Mouse (Mus musculus): Measurements from ENCODE around the gene Cenpu. TPM values are rescaled to one million over a fixed set of nuclear protein-coding genes. Genes with fewer than 3 reads are reported as not detected.

The Cenpu gene
- 6.5 and 19.4 TPM in 2 replicates for total RNA-seq (2015; ENCODE audit: low replicate concordance)
- 30.5 and 31.9 TPM in 2 replicates for total RNA-seq (2017; ENCODE audit: low replicate concordance)

DNA sequence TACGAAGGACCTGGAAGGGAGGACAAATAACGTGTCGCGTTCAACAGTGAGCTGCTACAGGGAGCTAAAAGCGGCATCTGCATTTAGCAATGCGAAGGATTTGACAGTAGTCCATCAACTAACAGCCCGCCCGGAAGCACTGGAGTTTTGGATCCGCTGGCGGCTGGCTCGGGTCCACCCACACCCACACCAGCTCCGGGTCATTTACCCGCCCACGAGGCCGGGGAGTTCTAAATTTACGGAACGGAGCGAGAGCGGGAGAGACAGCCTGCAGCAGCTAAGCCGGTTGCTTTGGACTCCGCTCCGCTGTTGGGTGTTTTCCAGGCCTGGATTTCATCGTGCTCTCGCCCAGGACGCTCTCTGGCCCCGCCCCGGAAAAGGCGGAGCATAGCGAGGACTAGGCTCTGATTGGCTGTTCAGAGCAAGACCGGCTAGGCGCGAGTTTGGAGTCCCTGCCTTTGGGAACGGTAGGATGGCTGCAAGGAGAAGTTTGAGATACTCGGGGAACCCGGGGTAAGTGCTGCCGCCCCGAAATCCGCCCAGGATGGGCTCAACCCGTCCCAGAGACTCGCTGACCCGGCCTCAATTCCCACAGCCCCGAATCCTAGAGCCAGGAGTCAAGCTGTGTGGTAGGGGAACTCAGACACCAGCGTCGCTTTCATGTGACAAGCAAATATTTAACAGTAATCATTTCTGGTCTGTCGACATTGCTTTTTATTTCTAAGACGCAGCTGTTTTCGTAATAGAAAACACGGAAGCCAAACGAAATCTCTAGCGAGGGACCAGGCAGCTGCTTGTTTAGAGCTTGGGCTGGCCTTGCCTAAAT, at the start of gene Cenpu:
Cenpu (plus strand) TSS at position 414 of the 826 bp plus-strand sequence.
- peak; percentile 84 for ATAC-seq (replicated peaks; ENCODE audit: low FRiP score, poor library complexity, severe bottlenecking)

DNA sequence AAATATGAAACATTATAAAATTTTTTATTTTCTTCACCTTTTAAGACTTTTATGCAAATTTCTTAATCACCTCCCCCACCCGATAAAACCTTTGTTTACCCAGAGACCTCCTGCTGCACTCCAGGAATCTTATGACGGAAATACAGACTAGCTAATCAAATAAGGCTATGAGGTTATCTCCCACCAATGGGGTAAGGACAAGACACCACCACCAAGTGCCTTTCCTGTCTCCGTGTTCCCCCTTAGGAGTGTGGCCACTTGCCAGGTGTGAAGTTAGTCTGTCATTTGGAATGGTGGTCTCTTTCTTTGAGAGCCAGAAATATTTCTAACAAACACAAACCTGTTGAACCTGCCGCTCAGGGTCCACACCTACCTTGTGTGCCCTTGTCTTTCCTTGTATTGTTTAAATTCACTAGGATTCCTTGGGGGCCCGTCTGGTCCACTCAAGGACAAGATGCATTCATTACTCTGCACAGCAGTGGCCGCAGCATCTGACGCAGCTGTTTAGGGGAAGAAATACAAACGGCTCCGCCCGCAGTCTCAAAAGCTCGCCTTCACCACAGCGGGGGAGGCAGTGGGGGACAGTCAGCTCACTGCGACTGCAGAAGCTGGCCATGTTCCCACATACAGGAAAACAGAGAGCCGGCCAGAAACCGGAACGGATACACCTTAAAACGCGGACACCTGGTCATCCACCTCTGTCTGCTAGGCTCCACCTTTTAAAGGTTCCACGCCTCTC, 49.3 kb upstream of the Cenpu start:
- no peak for ATAC-seq (replicated peaks; ENCODE audit: low FRiP score, poor library complexity, severe bottlenecking)

DNA sequence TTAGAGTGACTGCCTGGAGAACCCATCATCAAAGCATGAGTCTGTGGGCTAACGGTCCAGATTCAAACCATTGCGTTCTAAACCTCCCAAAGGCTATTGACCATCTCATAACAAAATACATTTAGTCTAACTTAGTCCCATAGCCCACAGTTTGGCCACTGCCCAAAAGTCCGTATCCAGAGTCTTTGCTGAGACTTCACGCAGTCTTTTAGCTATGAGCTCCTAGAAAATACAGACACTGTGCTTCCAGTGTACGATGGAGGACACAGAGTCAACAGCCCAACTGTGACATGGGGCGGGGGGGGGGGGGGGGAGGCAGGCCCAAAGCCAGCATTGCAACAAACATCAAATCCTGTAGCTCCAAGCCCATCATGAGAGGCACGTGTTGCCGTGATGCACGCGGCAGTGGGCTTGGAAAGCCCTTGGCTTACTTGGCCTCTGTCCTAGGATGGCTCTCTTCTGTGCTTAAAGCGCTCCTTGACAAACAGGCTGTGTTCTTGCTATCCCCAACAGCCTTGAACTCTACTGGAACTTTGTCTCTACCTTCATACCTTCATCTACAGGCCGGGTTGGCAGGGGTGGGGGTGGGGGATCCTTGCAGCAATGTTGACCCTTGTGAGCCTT, 48.6 kb upstream of the Cenpu start:
- ATAC-seq (replicated peaks; ENCODE audit: low FRiP score, poor library complexity, severe bottlenecking) = no peak

DNA sequence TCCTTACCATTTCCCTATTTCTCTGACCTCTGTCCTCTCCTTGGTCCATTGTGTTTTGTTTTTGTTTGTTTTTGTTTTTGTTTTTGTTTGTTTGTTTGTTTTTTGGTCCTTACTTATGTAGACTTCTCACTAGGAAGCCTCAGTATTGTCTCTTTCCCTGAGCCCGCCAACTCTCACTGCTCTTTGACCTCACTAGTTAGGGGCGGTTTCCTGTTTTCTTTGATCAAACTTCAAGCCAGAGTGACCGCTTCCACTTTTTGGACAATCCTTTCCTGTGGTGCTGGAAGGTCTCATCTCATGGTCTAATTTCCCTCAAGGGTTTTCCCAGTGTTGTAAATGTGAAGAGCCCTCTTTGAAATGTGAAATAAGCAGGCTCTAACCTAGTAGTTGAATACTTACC, 47.6 kb upstream of the Cenpu start:
- no peak for ATAC-seq (replicated peaks; ENCODE audit: low FRiP score, poor library complexity, severe bottlenecking)

DNA sequence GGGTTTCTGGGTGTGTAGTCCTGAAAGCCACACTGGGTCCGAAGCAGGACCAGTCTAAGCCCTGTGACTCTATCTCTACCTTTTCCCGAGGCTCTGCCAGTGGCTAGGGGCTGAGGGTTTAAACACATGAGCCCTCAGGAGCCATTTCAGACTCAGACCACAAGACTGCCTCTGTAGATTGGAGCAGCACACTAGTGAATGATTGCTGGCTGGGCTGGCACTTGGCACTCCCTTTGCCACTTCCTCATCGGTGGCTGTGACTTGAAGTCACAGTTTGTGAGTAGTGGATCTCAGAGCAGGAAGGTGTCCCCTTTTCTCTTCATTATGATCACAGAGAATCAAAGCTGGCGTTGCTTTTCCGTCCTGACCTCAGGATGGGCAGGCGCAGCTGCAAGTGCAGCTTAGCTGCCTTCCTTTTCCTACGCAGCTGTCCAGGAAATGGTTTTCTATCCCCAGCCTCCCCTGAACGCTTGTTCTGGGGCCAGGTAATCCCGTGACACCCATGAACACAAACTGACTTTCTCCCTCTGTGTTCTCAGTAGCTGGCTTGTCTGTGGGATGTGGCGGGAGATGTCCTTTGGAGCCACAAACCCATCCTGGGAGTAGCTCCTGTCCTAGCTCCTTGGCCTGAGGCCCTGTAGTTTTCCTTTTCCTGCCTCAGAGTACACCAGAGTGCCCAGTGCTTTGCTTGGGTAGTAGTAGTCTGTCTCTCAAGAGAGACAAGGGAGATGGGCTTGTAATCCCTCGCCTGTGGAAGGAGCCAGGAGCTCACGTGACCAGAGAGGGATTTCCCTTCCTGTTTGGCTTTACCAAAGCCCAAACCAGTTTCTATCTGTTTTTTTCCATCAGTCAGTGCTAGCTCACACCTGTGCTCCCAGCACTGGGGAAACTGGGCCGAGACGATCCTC, 43.1 kb upstream of the Cenpu start:
- ATAC-seq (replicated peaks; ENCODE audit: low FRiP score, poor library complexity, severe bottlenecking) = no peak

DNA sequence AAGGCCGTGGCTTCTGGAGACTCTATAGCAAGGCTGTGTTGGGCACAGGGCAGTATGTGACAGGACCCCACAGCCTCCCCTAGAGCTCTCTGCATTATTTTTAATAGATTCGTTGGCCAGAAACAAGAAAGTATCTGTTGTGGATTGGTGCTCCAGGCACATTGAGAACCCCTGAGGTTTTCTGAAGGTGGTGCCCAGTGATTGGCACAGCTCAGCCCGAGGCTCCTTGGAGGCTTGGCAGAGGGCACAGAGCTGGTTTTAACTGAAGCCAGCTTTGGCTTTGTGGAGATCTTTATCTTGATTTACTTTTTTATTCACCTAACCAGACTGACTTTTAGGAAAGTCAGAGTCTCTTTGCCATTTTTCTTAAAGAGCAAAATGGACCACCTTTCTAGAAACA, 42.4 kb upstream of the Cenpu start:
- no peak for ATAC-seq (replicated peaks; ENCODE audit: low FRiP score, poor library complexity, severe bottlenecking)

DNA sequence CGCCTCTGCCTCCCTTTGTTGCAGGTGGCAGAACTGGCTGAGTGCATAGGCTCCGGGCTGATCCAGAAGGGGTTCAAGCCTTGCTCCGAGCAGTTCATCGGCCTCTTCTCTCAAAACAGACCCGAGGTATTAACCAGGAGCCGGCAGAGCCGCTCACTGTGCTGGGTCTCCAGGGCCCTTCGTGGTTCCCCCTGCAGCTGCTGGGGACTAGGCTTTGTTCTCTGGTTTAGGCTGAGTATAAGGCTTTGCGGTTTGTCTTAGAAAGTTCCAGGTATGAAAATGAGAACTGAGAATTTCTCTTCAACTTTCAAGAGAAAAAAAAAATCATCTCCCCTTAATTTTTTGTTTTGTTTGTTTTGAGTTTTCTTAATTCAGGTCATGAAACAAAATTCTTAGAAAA, 40.5 kb upstream of the Cenpu start:
- ATAC-seq (replicated peaks; ENCODE audit: low FRiP score, poor library complexity, severe bottlenecking) = no peak

DNA sequence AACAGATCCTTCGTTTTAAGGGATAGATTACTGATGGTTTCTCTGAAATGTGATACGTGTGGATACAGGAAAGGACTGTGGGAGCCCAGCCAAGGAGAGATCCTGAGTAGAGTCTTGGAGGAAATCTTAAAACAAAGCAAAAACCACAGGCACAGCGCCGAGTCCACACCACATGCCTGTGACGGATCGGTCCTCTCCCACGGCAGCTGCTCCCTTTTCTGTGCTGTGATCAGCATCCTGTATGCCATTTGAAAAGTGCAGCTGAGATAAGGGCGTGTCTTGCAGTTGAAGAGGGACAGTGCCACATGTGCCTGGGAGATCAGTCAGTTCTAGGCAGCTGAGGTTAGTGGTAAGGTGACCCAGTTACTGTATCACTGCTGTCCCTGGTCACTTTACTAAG, 39.3 kb upstream of the Cenpu start:
- ATAC-seq (replicated peaks; ENCODE audit: low FRiP score, poor library complexity, severe bottlenecking) = peak; percentile 57

DNA sequence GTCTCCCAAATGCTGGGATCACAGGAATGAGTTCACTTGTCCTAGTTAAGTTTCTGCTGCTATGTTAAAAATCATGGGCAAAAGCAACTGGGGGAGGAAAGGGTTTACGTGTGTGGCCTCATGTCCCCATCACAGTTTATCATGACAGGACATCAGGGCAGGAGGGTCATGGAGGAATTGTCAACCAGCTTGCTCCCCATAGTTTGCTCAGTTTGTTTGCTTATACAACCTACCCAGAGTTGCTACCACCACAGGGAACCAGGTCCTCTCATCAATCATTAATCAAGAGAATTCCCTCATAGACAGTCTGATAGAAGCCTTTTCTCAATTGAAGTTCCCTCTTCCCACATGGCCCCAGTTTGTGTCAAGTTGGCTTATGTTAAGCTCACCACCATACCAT, 37.8 kb upstream of the Cenpu start:
- ATAC-seq (replicated peaks; ENCODE audit: low FRiP score, poor library complexity, severe bottlenecking) = no peak

DNA sequence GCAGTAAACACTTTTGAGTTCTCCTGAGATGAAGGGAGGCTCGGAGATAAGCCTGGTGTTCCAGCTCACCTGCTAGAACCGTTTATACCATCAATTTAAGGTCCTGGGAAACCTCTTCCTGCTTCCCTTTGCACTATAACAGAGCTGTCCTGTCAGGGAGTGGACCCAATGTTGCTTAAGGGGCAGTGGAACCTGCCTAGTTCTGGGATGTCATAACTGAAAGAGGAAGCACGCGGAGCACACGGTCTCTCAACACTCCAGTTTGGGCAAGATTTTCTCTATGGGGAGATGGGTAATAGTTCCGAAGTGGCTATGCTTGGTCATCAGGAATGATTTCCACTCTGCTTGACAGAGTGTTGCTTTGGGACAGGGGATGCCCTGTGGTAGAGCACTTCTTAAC, 31.2 kb upstream of the Cenpu start:
- no peak for ATAC-seq (replicated peaks; ENCODE audit: low FRiP score, poor library complexity, severe bottlenecking)

DNA sequence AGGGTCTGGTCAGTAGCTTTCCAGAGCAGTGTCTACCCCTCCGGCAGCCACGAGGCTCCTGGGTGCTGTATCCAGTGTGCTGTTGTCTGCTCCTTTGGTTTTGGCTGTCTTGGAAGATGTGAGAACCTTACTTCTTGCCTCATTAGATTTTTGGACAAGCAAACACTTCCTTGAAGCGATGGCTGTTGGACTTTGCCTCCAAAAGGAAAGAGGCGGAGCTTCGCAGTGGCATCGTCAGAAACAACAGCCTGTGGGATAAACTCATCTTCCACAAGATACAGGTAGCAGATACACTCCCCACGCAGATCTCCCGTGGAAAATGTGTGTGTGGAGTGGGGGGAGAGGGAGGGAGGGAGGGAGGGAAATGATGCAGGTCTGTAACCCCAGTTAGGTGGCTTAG, 25.7 kb upstream of the Cenpu start:
- no peak for ATAC-seq (replicated peaks; ENCODE audit: low FRiP score, poor library complexity, severe bottlenecking)

DNA sequence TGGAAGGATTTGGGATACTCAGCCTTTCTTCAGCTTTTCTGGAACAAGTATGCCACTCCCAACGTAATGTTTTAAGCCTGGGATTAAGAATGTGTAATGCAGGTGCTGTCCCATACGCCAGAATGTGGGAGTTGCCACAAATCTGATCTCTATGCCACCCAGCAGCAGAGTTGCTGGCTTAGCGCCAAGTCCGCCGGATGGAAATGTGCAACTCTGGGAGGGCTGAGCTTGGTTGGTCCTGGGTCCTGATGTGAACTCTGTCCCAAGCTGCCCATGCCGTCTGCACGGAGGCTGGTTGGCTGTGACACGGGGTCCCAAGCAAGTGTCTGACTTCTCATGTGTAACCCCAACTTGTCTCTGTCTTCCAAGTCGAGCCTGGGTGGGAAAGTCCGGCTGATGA, 25.0 kb upstream of the Cenpu start:
- ATAC-seq (replicated peaks; ENCODE audit: low FRiP score, poor library complexity, severe bottlenecking) = no peak

DNA sequence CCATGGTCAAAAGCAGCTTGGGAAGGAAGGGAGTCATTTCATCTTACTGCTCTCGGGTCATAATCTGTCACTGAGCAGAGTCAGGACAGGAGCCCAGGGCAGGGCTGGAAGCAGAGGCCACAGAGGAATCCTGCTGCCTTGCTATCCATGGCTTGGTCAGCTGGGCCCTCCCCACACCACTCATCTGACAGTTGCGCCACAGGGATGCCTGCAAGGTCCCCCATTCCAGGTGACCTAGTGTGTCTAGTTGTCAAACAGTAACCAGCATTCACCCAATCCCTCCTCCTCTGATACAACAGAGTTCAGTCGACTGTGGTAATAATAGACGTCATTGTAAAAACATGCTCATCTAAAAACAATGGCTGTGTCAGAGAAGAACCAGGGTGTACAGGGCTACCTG, 22.3 kb upstream of the Cenpu start:
- 0 out of 2 replicates have a peak, but pooled peaks have one; percentile 10 for ATAC-seq (replicated peaks; ENCODE audit: low FRiP score, poor library complexity, severe bottlenecking)

DNA sequence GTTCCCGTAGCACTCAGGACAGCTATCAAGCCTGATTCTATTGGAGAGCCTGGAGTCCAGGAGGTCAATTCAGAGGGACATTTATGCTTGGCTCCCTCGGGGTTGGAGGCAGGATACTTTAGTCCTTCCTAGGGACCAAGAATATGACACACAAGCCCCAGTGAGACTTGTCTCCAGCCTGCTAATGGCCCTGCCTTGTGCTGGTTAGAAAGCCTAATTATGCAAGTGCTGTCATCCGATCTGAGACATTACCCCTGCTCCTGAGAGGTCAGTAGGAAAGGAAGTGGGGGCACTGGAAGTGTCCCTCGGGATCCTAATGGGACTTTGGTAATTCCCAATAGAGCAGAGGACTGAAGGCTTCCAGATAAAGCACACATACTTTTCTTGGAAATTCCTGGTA, 21.3 kb upstream of the Cenpu start:
- ATAC-seq (replicated peaks; ENCODE audit: low FRiP score, poor library complexity, severe bottlenecking) = no peak

DNA sequence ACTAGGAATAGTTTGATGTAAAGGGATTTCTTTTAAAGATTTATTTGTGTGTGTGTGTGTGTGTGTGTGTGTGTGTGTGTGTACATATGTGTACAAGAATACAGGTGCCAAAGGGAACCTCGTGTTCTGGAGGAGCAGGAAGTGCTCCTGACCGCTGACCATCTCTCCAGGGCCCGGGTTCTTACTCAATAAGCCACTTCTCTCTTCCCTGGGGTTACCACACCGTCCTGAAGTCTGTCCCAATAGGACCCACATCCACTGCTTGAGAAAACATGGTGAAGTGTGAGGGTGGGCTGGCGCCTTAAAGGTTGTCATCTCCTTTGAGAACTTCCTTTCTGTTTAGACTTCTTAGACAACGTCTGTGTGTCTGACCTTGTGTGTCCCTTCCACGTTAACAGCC, 17.9 kb upstream of the Cenpu start:
- ATAC-seq (replicated peaks; ENCODE audit: low FRiP score, poor library complexity, severe bottlenecking) = no peak

DNA sequence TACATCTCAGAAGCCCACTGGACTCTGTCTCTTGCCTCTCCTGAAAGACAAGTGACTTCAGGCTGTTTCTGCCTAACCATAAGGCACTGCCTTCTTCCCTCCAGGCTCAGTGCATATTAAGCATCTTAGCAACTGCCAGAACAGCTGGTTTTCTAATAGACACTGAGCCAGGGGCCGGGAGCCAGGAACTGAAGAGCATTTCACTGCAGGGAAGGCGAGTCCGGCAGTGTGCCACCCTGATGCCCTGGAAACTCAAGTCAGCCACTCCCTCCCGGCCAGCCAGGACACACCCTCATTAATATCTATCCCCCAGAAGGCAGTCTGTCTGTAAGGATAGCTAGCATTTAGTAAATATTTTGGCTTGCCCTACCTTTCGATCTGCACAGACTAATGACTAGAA, 12.1 kb upstream of the Cenpu start:
- peak; percentile 92 for ATAC-seq (replicated peaks; ENCODE audit: low FRiP score, poor library complexity, severe bottlenecking)

DNA sequence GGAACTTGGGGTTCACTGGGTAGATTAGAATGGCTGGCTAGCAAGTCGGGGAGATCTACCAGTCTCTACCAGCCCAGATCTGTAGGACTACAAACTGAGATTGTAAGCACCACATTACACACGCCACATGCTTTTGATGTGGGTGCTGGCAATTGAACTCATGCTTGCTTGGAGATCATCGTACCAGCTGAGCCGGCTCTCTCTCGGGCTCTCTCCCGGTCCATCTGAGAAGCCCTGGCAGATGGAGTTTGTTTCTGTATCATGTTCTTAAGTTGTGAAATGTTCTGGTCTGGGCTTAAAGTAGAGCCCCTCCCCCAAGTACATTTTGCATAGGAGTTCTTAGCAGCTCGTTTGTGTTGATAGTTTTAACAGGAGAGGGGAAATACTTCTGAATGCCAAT, 8.6 kb upstream of the Cenpu start:
- ATAC-seq (replicated peaks; ENCODE audit: low FRiP score, poor library complexity, severe bottlenecking) = no peak

DNA sequence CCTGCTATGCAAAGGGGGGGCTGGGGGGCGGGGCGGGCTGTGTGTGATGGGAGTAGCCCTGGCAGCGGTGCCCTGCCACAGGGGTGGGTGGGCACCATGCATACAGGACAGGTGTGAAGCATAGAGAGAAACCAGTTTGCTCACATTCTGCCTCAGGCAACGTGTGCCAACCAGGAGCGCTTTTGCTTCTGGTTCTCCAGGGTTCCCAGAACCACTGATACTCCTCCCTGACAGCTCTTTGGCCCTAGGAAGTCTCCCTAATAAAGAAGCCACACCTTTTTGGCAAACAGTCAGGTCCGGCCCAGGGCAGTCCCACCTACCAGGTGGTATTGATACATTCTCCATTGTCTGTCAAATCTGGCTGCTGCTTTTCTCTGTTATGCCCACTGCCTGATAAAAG, 8.2 kb upstream of the Cenpu start:
- no peak for ATAC-seq (replicated peaks; ENCODE audit: low FRiP score, poor library complexity, severe bottlenecking)

DNA sequence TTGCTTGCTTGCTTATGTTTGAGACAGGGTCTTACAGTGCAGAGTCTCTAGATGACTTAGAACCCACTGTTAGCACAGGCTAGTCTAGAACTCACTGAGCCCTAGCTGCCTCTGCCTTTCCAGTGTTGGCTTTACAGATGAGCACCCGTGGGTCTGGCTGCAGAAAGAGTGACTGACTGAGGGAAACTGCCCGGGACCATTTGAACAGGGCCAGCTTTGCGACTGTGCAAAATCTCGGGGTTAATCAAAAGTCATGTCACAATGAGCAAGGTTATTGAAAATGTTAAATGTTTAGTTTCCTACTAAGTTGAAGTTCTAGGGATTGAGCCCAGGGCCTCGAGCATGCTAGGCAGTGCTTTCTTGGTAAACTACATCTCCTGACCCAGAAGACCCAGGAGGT, 6.0 kb upstream of the Cenpu start:
- ATAC-seq (replicated peaks; ENCODE audit: low FRiP score, poor library complexity, severe bottlenecking) = no peak
